Mouse (Mus musculus): Measurements from ENCODE around the gene Ppp1r9a. TPM values are rescaled to one million over a fixed set of nuclear protein-coding genes. Genes with fewer than 3 reads are reported as not detected.
A peak's percentile ranks its signal among the peaks of the same experiment; 100 is the strongest.

The Ppp1r9a gene
- polyA plus RNA-seq, 1 experiment, result 38.1 TPM

DNA sequence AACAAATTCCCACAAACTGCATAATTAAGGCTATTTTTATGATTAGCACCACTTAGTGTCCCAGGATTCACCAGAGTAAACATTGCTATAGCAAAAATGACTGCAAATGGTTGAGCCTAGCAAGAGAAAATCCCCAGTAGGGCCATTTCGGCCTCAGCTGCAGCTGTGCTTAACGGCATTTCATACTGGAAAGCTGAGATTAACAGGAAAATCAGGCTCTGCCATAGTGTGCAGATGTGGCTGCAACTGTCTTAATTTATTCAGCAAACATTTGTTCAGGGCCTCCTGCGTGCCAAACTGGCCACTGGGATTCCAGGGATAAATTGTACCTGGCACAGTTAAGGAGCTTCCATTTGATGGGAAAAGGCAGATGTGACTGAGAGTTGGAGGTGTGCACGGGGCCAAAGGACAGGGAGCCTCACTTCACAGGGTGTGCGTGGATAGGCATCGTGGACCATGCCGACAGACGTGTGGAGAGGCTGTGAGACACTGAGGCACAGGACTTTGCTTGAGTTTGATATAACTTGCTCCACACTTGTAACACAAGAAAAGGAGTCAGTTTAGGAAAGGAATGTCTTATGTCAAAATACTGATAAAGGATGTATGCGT lies 192.8 kb downstream of the Ppp1r9a start:
- Histone ChIP-seq H3K9ac (ENCODE audit: low read depth, poor library complexity, severe bottlenecking) (no peak overlapping the region), H3K27me3 (ENCODE audit: control insufficient read depth, insufficient read depth, low read length, poor library complexity, severe bottlenecking) (no peaks in the 10 kb centered on the region), H3K27ac (ENCODE audit: insufficient read depth, low read length) (no peak overlapping the region), H3K4me3 (ENCODE audit: low read depth, low read length) (no peak overlapping the region), H3K4me1 (ENCODE audit: control insufficient read depth, insufficient read depth, low read length) (peaks cover 4% of the 10 kb centered on the region), H3K9me3 (replicated peaks; ENCODE audit: control insufficient read depth, insufficient read depth, low read length, poor library complexity, severe bottlenecking) (no peaks in the 10 kb centered on the region), H3K36me3 (ENCODE audit: control insufficient read depth, insufficient read depth, low read length, poor library complexity, severe bottlenecking) (no peaks in the 10 kb centered on the region)
- TF ChIP-seq CTCF (IDR thresholded peaks at IDR 0.05; ENCODE audit: low read depth, low read length) (no peak), EP300 (IDR thresholded peaks at IDR 0.05; ENCODE audit: insufficient read depth, low read depth, low read length) (no peak), POLR2A (IDR thresholded peaks at IDR 0.05; ENCODE audit: insufficient read depth, low read length) (no peak)

DNA sequence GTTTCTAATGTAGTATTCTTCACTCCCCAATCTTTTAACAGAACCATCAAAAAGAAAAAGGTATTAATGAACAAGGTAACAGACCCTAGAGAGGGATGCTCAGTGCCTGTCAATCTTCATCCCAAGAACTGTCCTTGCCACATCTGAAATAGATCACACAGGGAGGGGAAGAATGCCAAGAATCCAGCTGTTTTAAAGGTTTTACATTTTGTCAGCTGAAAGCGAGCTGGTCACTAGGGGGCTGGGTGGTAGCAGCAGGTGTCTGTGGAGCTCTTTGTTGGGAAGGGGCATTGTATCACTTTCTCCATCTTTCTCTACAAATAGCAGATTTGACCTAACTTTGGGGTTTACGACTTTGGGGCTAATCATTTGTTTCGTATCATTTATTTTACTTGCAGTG lies 194.6 kb downstream of the Ppp1r9a start:
- no peaks in the 10 kb centered on the region for H3K36me3 ChIP-seq (ENCODE audit: control insufficient read depth, insufficient read depth, low read length, poor library complexity, severe bottlenecking)
- no peak overlapping the region for H3K4me3 ChIP-seq (ENCODE audit: low read depth, low read length)
- TF ChIP-seq EP300 (IDR thresholded peaks at IDR 0.05; ENCODE audit: insufficient read depth, low read depth, low read length) (no peak), POLR2A (IDR thresholded peaks at IDR 0.05; ENCODE audit: insufficient read depth, low read length) (no peak), CTCF (IDR thresholded peaks at IDR 0.05; ENCODE audit: low read depth, low read length) (no peak)
- no peak overlapping the region for H3K27ac ChIP-seq (ENCODE audit: insufficient read depth, low read length)
- no peaks in the 10 kb centered on the region for H3K9me3 ChIP-seq (replicated peaks; ENCODE audit: control insufficient read depth, insufficient read depth, low read length, poor library complexity, severe bottlenecking)
- H3K27me3 ChIP-seq (ENCODE audit: control insufficient read depth, insufficient read depth, low read length, poor library complexity, severe bottlenecking), result no peaks in the 10 kb centered on the region
- H3K4me1 ChIP-seq (ENCODE audit: control insufficient read depth, insufficient read depth, low read length), result peaks cover 5% of the 10 kb centered on the region
- H3K9ac ChIP-seq (ENCODE audit: low read depth, poor library complexity, severe bottlenecking), result no peak overlapping the region

DNA sequence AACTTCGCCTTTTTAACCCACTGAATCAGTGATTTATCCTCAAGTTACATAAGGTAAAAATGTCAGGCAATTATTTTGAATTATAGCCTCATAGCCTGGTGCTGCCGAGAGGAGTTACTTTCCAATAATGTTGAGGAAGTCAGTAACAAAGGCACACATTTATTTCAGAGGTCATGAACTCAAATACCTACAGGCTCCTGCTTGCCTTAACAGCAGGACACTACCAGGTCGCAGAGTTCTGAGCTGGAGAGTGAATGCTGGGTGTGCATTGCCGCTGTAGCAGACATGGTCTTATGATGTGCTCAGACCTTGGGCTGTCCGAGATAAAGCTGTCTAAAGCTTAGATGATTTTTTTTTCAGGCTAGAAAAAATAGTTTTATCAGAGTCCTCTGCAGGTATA lies 196.6 kb downstream of the Ppp1r9a start:
- no peak overlapping the region for H3K9ac ChIP-seq (ENCODE audit: low read depth, poor library complexity, severe bottlenecking)
- TF ChIP-seq CTCF (IDR thresholded peaks at IDR 0.05; ENCODE audit: low read depth, low read length) (no peak), EP300 (IDR thresholded peaks at IDR 0.05; ENCODE audit: insufficient read depth, low read depth, low read length) (0 out of 2 replicates have a peak, but pooled peaks have one; percentile 12)
- H3K4me1 ChIP-seq (ENCODE audit: control insufficient read depth, insufficient read depth, low read length), result peaks cover 3% of the 10 kb centered on the region
- H3K27ac ChIP-seq (ENCODE audit: insufficient read depth, low read length), result no peak overlapping the region
- H3K4me3 ChIP-seq (ENCODE audit: low read depth, low read length), result no peak overlapping the region
- no peaks in the 10 kb centered on the region for H3K36me3 ChIP-seq (ENCODE audit: control insufficient read depth, insufficient read depth, low read length, poor library complexity, severe bottlenecking)
- H3K9me3 ChIP-seq (replicated peaks; ENCODE audit: control insufficient read depth, insufficient read depth, low read length, poor library complexity, severe bottlenecking), result no peaks in the 10 kb centered on the region
- H3K27me3 ChIP-seq (ENCODE audit: control insufficient read depth, insufficient read depth, low read length, poor library complexity, severe bottlenecking), result no peaks in the 10 kb centered on the region

DNA sequence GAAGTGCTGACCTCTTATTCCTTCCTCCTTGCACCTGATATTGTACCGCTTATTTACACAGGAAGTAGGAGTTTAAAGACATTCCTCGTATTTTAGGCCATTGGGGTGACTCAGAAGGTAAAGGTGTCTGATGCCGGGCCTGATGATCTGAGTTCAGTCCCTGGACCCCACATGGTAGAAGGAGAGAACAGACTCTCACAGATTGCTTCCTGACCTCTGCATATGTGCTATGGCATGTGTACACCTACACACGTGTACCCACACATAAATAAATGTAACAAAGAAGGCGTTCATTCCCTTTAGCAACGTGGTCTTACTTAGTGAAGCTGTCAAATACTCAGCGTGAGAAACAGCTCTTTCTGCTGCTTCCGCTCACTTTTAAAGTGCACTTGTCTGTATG lies 197.1 kb downstream of the Ppp1r9a start:
- no peak for TF ChIP-seq POLR2A (IDR thresholded peaks at IDR 0.05; ENCODE audit: insufficient read depth, low read length)
- TF ChIP-seq CTCF (IDR thresholded peaks at IDR 0.05; ENCODE audit: low read depth, low read length), result no peak
- no peak for TF ChIP-seq EP300 (IDR thresholded peaks at IDR 0.05; ENCODE audit: insufficient read depth, low read depth, low read length)
- no peak overlapping the region for H3K27ac ChIP-seq (ENCODE audit: insufficient read depth, low read length)
- no peaks in the 10 kb centered on the region for H3K27me3 ChIP-seq (ENCODE audit: control insufficient read depth, insufficient read depth, low read length, poor library complexity, severe bottlenecking)
- H3K4me1 ChIP-seq (ENCODE audit: control insufficient read depth, insufficient read depth, low read length), result peaks cover 3% of the 10 kb centered on the region
- no peak overlapping the region for H3K9ac ChIP-seq (ENCODE audit: low read depth, poor library complexity, severe bottlenecking)
- no peaks in the 10 kb centered on the region for H3K9me3 ChIP-seq (replicated peaks; ENCODE audit: control insufficient read depth, insufficient read depth, low read length, poor library complexity, severe bottlenecking)
- H3K36me3 ChIP-seq (ENCODE audit: control insufficient read depth, insufficient read depth, low read length, poor library complexity, severe bottlenecking), result no peaks in the 10 kb centered on the region
- no peak overlapping the region for H3K4me3 ChIP-seq (ENCODE audit: low read depth, low read length)

DNA sequence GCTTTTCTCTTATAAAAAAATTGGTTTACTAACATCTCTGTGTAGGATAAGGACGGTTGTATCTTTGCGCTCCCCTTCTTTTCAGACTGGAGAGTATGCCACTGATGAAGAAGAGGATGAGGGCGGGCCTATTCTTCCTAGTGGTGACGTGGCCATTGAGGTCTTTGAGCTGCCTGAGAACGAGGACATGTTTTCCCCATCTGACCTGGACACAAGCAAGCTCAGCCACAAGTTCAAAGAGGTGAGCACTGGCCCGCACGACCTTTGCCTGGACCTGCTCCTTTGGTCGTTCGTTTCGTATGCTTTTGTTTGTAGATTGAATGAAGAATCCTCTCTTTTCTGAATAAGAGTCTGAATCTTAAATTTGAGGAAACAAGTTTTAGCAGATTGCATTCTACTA lies 197.6 kb downstream of the Ppp1r9a start:
- Histone ChIP-seq H3K4me3 (ENCODE audit: low read depth, low read length) (no peak overlapping the region), H3K27me3 (ENCODE audit: control insufficient read depth, insufficient read depth, low read length, poor library complexity, severe bottlenecking) (no peaks in the 10 kb centered on the region), H3K9me3 (replicated peaks; ENCODE audit: control insufficient read depth, insufficient read depth, low read length, poor library complexity, severe bottlenecking) (no peaks in the 10 kb centered on the region), H3K27ac (ENCODE audit: insufficient read depth, low read length) (no peak overlapping the region), H3K9ac (ENCODE audit: low read depth, poor library complexity, severe bottlenecking) (no peak overlapping the region), H3K4me1 (ENCODE audit: control insufficient read depth, insufficient read depth, low read length) (peaks cover 3% of the 10 kb centered on the region), H3K36me3 (ENCODE audit: control insufficient read depth, insufficient read depth, low read length, poor library complexity, severe bottlenecking) (no peaks in the 10 kb centered on the region)
- no peak for TF ChIP-seq POLR2A (IDR thresholded peaks at IDR 0.05; ENCODE audit: insufficient read depth, low read length)

DNA sequence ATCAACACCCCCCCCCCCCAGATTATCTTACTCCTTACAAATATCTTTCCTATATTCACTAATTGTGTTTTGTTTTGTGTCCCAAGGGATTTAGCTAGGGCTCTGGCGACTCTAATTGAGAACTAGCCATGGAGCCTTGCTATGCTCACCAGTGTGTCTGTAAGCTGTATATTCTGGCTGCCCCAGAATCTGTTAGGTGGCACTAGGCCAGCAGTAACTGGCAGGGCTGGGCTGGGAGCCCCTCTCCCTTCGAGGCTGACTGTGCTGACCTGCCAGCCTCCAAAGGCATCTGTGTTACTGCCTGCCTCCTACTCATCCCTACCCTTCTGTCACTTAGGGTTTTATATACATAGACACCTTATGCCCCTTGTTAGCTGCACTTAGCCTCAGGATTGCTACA lies 200.0 kb downstream of the Ppp1r9a start:
- Histone ChIP-seq H3K4me3 (ENCODE audit: low read depth, low read length) (no peak overlapping the region), H3K4me1 (ENCODE audit: control insufficient read depth, insufficient read depth, low read length) (peaks cover 7% of the 10 kb centered on the region), H3K36me3 (ENCODE audit: control insufficient read depth, insufficient read depth, low read length, poor library complexity, severe bottlenecking) (no peaks in the 10 kb centered on the region), H3K27me3 (ENCODE audit: control insufficient read depth, insufficient read depth, low read length, poor library complexity, severe bottlenecking) (no peaks in the 10 kb centered on the region), H3K9ac (ENCODE audit: low read depth, poor library complexity, severe bottlenecking) (no peak overlapping the region), H3K9me3 (replicated peaks; ENCODE audit: control insufficient read depth, insufficient read depth, low read length, poor library complexity, severe bottlenecking) (no peaks in the 10 kb centered on the region), H3K27ac (ENCODE audit: insufficient read depth, low read length) (no peak overlapping the region)
- no peak for TF ChIP-seq EP300 (IDR thresholded peaks at IDR 0.05; ENCODE audit: insufficient read depth, low read depth, low read length)
- TF ChIP-seq CTCF (IDR thresholded peaks at IDR 0.05; ENCODE audit: low read depth, low read length), result no peak
- TF ChIP-seq POLR2A (IDR thresholded peaks at IDR 0.05; ENCODE audit: insufficient read depth, low read length), result no peak

All from ES-Bruce4 (cell line).